Mouse (Mus musculus) left cerebral cortex, postnatal 36 days (tissue): ENCODE results near the gene Olfr1008. TPM values are rescaled to one million over a fixed set of nuclear protein-coding genes. Genes with fewer than 3 reads are reported as not detected.
A peak's percentile ranks its signal among the peaks of the same experiment; 100 is the strongest.
"Not testable (repeated sequence)": the region's sequence is repeated elsewhere in the genome, so short reads cannot be mapped to it uniquely, and the experiment has no call there.

Source experiments
- DNase-seq, 2 experiments: peaks; one replicate each; pipeline ENCODE4 v3.0.0; 2021 to 2022; ENCODE audit warnings: low spot score in 2 of 2, mixed read lengths in 1 of 2
- intact Hi-C: fragments of 180-260 bp; cut with DNase I; formaldehyde crosslinking; loops from one replicate; pipeline ENCODE4 v1.15.1; 2025
- total RNA-seq, 2 experiments: library from RNA; stranded (reverse); gene quantifications; 2 replicates each; pipeline ENCODE4 v1.2.3; 2021

Gene Olfr1008
- not detected for total RNA-seq

- intact Hi-C loops, result no loop called here
- no peak for DNase-seq
Observed at GRCm38 (mm10) chr2:85689131-85689530, at the start of gene Olfr1008. Olfr1008 (plus strand) TSS chr2:85689431.

- no peak for DNase-seq
- intact Hi-C loops, result no loop called here
Observed at GRCm38 (mm10) chr2:85650604-85651003, 38.6 kb upstream of the Olfr1008 start, which contains the start of gene Olfr1002. Olfr1002 (minus strand) TSS chr2:85650704.

DNA sequence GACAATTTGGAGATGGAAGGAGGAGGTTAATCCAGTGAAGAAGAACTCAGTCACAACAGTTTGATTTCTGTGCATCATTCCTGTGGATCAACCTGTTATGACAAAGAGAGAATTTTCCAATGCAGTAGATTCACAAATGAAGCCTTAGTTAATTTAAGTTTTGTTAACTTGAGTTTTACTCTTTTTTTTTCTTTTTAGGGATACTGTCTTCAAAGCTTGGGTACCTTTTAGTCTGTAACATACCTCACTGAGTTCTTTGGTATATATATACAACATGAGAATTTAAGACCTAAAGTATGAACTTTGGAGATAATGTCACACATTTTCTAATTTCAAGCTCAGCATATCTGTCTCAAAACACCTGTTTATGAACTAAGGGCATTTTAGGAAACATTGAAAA, 24.9 kb upstream of the Olfr1008 start, which contains the start of gene Olfr154:
Olfr154 (minus strand) TSS at position 101 of the 400 bp plus-strand sequence.
- DNase-seq, intact Hi-C loops: not testable (repeated sequence)

GRCm38 (mm10) chr2:85678667-85679066, 10.6 kb upstream of the Olfr1008 start, which contains the start of gene Olfr1006:
Olfr1006 (minus strand) TSS chr2:85678767.
- no peak for DNase-seq
- intact Hi-C loops, result no loop called here

GRCm38 (mm10) chr2:85710680-85711079, 21.4 kb downstream of the Olfr1008 start:
- intact Hi-C loops, DNase-seq: not testable (repeated sequence)

DNA sequence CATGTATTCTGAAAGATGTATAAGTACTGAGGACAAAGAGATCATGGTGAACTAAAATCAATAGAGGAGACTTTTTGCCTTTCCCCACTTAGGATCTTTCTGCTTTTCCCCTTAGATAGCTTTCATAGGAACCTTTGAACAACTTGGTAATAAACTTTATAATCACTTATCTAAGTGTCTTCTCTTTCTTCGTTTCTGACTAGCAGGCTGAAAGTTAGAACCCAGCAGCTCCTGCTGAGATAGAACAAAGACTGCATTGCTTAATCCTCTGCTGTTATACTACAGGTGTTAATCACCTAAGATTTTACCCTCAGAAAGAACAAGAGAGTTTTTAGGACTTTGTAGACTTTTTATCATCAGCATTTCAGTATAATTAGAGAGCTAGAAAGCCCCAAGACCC, 21.9 kb downstream of the Olfr1008 start:
- DNase-seq, result no peak
- intact Hi-C loops, result no loop called here

DNA sequence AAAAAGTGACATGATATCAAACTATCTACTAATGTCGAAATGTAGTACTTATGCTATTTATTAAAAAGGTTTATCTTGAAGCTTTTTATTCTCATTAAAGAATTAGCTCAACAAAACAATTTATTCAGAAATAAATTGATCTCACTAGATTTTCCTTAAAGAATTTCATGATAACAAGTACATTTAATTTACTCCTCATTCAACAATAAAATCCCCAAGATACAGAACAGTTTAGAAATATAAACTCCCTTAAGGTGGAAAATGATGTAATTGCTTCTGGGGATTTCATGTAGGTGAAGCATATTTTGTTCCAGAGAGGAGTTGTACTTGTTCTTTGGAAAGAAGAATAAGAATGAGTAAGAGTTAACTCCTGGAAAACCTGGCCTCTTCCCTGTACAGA, 25.9 kb downstream of the Olfr1008 start, which contains the start of gene Olfr1009:
Olfr1009 (plus strand) TSS at position 301 of the 400 bp plus-strand sequence.
- no peak for DNase-seq
- intact Hi-C loops, result no loop called here

GRCm38 (mm10) chr2:85725793-85726192, 36.6 kb downstream of the Olfr1008 start:
- peak in 1 of 2 experiments; percentile 9 for DNase-seq
- intact Hi-C loops, result loop anchor here (2.0 kb wide), 1 partner anchor 739 kb away; no protein-coding TSS in a partner anchor

Other genes starting within 250 kb of the Olfr1008 start
- not detected for gene Olfr995, start 245.8 kb upstream of the Olfr1008 start, total RNA-seq
- not detected for gene 4833423E24Rik, start 170.4 kb upstream of the Olfr1008 start, total RNA-seq
- gene Olfr996, start 110.2 kb upstream of the Olfr1008 start, total RNA-seq, result not detected
- gene Olfr998, start 100.5 kb upstream of the Olfr1008 start, total RNA-seq, result not detected
- gene Olfr1000, start 77.5 kb upstream of the Olfr1008 start, total RNA-seq, result not detected
- gene Olfr1002, start 38.7 kb upstream of the Olfr1008 start, total RNA-seq, result not detected
- not detected for gene Olfr154, start 25.0 kb upstream of the Olfr1008 start, total RNA-seq
- gene Olfr1006, start 10.7 kb upstream of the Olfr1008 start, total RNA-seq, result not detected
- not detected for gene Olfr1009, start 26.0 kb downstream of the Olfr1008 start, total RNA-seq
- gene Olfr1012, start 73.3 kb downstream of the Olfr1008 start, total RNA-seq, result not detected
- not detected for gene Olfr1013, start 77.7 kb downstream of the Olfr1008 start, total RNA-seq
- not detected for gene Olfr1014, start 83.3 kb downstream of the Olfr1008 start, total RNA-seq
- not detected for gene Olfr1015, start 92.6 kb downstream of the Olfr1008 start, total RNA-seq
- not detected for gene Olfr1016, start 113.1 kb downstream of the Olfr1008 start, total RNA-seq
- gene Olfr1018, start 129.0 kb downstream of the Olfr1008 start, total RNA-seq, result not detected
- not detected for gene Olfr1019, start 156.1 kb downstream of the Olfr1008 start, total RNA-seq
- gene Olfr1020, start 157.6 kb downstream of the Olfr1008 start, total RNA-seq, result not detected
- gene Olfr1022, start 179.2 kb downstream of the Olfr1008 start, total RNA-seq, result not detected
- not detected for gene Olfr1023, start 196.2 kb downstream of the Olfr1008 start, total RNA-seq
- not detected for gene Olfr1024, start 215.6 kb downstream of the Olfr1008 start, total RNA-seq
- gene Olfr1025-ps1, start 225.8 kb downstream of the Olfr1008 start, total RNA-seq, result not detected
- gene Olfr1026, start 232.1 kb downstream of the Olfr1008 start, total RNA-seq, result not detected